Mouse (Mus musculus): ENCODE data around the gene Gbe1. TPM values are rescaled to one million over a fixed set of nuclear protein-coding genes. Genes with fewer than 3 reads are reported as not detected.

Gene Gbe1
- polyA plus RNA-seq, 1 experiment = 3.4 TPM

DNA sequence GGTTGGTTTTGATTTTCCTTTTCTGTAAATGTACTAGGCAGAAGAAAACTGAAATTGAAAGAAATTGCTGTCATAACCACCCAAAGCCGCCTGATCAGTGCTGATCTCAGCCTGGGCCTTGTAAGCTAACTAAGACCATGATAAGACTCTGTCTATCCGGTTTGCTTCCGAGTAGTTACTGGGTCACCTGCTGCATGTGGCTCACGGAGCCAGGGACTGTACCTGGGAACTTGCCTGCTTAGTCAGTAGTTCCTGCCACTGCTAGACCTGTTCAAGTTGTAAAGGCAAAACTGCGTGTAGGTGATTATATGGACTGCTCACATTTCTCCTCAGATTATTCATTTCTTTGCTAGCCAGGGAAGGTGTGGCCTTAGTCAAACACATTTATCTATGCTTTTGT lies 21.1 kb downstream of the Gbe1 start:
- TF ChIP-seq POLR2A (IDR thresholded peaks at IDR 0.05; ENCODE audit: control insufficient read depth, low read depth, low read length) = no peak
- no peak for TF ChIP-seq CTCF (IDR thresholded peaks at IDR 0.05; ENCODE audit: control insufficient read depth, insufficient read depth, insufficient replicate concordance, low read depth, low read length)
- no peak overlapping the region for H3K27ac ChIP-seq (ENCODE audit: control insufficient read depth, insufficient read depth, low read depth, low read length)
- H3K4me1 ChIP-seq (ENCODE audit: control insufficient read depth, insufficient read depth, low read length) = no peaks in the 10 kb centered on the region
- H3K27me3 ChIP-seq (ENCODE audit: control insufficient read depth, insufficient read depth, low read length) = no peaks in the 10 kb centered on the region
- no peak overlapping the region for H3K4me3 ChIP-seq (ENCODE audit: control insufficient read depth, low read depth, low read length)
- no peaks in the 10 kb centered on the region for H3K36me3 ChIP-seq (ENCODE audit: control insufficient read depth, insufficient read depth, low read length)

DNA sequence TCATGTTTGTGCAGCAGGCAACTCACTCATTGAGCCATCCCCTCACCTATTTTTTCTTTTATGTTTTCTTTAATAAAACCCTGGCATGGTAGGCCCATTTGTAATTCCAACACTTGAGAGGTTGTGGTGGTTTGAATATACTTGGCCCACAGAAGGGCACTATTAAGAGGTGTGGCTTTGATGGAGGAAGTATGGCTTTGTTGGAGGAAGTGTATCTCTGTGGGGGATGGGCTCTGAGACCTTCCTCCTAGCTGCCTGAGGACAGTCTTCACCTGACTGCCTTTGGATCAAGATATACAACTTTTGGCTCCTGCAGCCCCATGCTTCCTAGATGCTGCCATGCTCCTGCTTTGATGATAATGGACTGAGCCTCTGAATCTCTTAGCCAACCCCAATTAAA lies 21.7 kb downstream of the Gbe1 start:
- H3K27ac ChIP-seq (ENCODE audit: control insufficient read depth, insufficient read depth, low read depth, low read length) = no peak overlapping the region
- no peaks in the 10 kb centered on the region for H3K27me3 ChIP-seq (ENCODE audit: control insufficient read depth, insufficient read depth, low read length)
- H3K4me3 ChIP-seq (ENCODE audit: control insufficient read depth, low read depth, low read length) = no peak overlapping the region
- no peaks in the 10 kb centered on the region for H3K4me1 ChIP-seq (ENCODE audit: control insufficient read depth, insufficient read depth, low read length)
- TF ChIP-seq CTCF (IDR thresholded peaks at IDR 0.05; ENCODE audit: control insufficient read depth, insufficient read depth, insufficient replicate concordance, low read depth, low read length) (no peak), POLR2A (IDR thresholded peaks at IDR 0.05; ENCODE audit: control insufficient read depth, low read depth, low read length) (no peak)
- no peaks in the 10 kb centered on the region for H3K36me3 ChIP-seq (ENCODE audit: control insufficient read depth, insufficient read depth, low read length)

DNA sequence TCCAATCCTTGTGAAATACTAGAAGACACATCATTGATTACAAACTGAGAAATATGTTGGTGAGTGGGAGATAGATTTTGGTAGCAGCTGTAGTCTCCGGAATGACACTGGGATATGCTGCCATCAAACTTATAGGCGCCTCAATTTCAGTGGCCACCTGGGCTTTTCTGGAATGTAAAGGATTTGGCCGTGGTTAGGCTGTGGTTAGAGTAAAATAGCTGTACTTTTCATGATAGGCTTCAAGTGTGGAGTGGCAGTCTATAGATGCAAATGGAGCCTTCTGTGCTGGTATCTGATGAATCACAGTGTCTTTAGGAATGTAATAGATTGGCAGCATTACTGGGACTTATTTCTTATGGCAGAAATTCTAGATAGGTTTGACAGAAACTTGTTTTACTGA lies 23.9 kb downstream of the Gbe1 start:
- no peak overlapping the region for H3K27ac ChIP-seq (ENCODE audit: control insufficient read depth, insufficient read depth, low read depth, low read length)
- H3K4me1 ChIP-seq (ENCODE audit: control insufficient read depth, insufficient read depth, low read length) = peaks cover 3% of the 10 kb centered on the region
- no peak overlapping the region for H3K4me3 ChIP-seq (ENCODE audit: control insufficient read depth, low read depth, low read length)
- no peak for TF ChIP-seq POLR2A (IDR thresholded peaks at IDR 0.05; ENCODE audit: control insufficient read depth, low read depth, low read length)
- TF ChIP-seq CTCF (IDR thresholded peaks at IDR 0.05; ENCODE audit: control insufficient read depth, insufficient read depth, insufficient replicate concordance, low read depth, low read length) = no peak
- H3K36me3 ChIP-seq (ENCODE audit: control insufficient read depth, insufficient read depth, low read length) = no peaks in the 10 kb centered on the region
- no peaks in the 10 kb centered on the region for H3K27me3 ChIP-seq (ENCODE audit: control insufficient read depth, insufficient read depth, low read length)

DNA sequence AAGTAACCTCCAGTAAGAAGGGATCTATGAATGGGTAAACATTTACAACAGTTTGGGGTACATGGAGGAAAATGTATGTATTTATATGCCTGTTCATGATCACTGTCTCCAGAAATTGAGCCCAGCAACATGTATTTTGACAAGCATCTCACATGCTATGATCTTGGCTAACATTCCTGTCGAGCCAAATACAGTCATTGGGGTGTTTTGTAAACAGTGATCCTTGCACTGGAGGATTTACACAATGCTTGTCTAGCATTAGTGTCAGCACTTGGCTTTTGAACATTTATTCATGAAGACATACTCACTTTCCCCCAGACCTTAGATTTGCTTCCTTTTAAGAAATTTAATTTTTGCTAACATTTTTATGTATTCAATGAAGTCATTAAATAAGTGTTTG lies 30.7 kb downstream of the Gbe1 start:
- Histone ChIP-seq H3K4me3 (ENCODE audit: control insufficient read depth, low read depth, low read length) (no peak overlapping the region), H3K36me3 (ENCODE audit: control insufficient read depth, insufficient read depth, low read length) (no peaks in the 10 kb centered on the region), H3K4me1 (ENCODE audit: control insufficient read depth, insufficient read depth, low read length) (peaks cover 3% of the 10 kb centered on the region), H3K27ac (ENCODE audit: control insufficient read depth, insufficient read depth, low read depth, low read length) (no peak overlapping the region), H3K27me3 (ENCODE audit: control insufficient read depth, insufficient read depth, low read length) (no peaks in the 10 kb centered on the region)
- TF ChIP-seq CTCF (IDR thresholded peaks at IDR 0.05; ENCODE audit: control insufficient read depth, insufficient read depth, insufficient replicate concordance, low read depth, low read length) (no peak), POLR2A (IDR thresholded peaks at IDR 0.05; ENCODE audit: control insufficient read depth, low read depth, low read length) (no peak)

DNA sequence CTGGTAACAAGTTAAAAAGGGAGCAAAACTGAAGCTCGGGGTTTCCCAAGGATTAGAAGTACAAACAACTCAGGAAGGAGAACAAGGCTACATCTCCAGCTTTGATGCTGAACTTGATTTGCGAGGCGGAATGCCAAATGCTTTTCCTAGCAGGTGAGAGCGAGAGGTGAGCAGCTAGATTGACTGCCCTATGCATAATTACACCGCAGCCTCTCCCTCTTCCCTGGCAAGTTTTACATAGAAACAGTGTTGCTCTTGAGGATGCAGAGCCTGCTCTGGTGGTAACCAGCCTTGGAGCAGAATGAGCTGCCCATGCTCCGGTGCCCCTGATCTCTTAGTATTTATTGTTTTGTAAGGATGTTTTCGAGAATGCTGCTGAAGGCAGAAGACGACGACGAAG lies 31.9 kb downstream of the Gbe1 start:
- Histone ChIP-seq H3K4me1 (ENCODE audit: control insufficient read depth, insufficient read depth, low read length) (peaks cover 3% of the 10 kb centered on the region), H3K27me3 (ENCODE audit: control insufficient read depth, insufficient read depth, low read length) (no peaks in the 10 kb centered on the region), H3K4me3 (ENCODE audit: control insufficient read depth, low read depth, low read length) (no peak overlapping the region), H3K27ac (ENCODE audit: control insufficient read depth, insufficient read depth, low read depth, low read length) (no peak overlapping the region), H3K36me3 (ENCODE audit: control insufficient read depth, insufficient read depth, low read length) (no peaks in the 10 kb centered on the region)
- no peak for TF ChIP-seq CTCF (IDR thresholded peaks at IDR 0.05; ENCODE audit: control insufficient read depth, insufficient read depth, insufficient replicate concordance, low read depth, low read length)
- no peak for TF ChIP-seq POLR2A (IDR thresholded peaks at IDR 0.05; ENCODE audit: control insufficient read depth, low read depth, low read length)

DNA sequence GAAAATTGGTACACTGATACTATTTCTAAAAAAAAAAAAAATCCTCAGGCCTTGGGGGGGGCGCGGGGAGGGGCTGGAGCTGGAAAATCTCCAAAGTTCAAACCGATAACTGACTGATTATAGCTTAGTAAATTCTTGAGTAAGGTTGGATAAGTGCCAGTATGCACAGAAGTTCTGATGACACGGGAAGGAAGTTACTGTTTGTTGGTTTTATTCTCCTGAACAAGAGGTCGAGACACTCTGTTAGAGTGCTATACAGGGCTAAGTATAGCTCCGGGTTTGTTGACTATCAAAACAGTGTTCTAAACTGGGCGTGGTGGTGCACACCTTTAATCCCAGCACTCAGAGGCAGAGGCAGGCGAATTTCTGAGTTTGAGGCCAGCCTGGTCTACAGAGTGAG lies 36.3 kb downstream of the Gbe1 start:
- Histone ChIP-seq H3K4me1 (ENCODE audit: control insufficient read depth, insufficient read depth, low read length) (no peaks in the 10 kb centered on the region; the same call in none of the 2 replicates), H3K36me3 (ENCODE audit: control insufficient read depth, insufficient read depth, low read length) (no peaks in the 10 kb centered on the region), H3K27ac (ENCODE audit: control insufficient read depth, insufficient read depth, low read depth, low read length) (no peak overlapping the region), H3K4me3 (ENCODE audit: control insufficient read depth, low read depth, low read length) (no peak overlapping the region), H3K27me3 (ENCODE audit: control insufficient read depth, insufficient read depth, low read length) (no peaks in the 10 kb centered on the region)
- TF ChIP-seq POLR2A (IDR thresholded peaks at IDR 0.05; ENCODE audit: control insufficient read depth, low read depth, low read length) = no peak
- no peak for TF ChIP-seq CTCF (IDR thresholded peaks at IDR 0.05; ENCODE audit: control insufficient read depth, insufficient read depth, insufficient replicate concordance, low read depth, low read length)

DNA sequence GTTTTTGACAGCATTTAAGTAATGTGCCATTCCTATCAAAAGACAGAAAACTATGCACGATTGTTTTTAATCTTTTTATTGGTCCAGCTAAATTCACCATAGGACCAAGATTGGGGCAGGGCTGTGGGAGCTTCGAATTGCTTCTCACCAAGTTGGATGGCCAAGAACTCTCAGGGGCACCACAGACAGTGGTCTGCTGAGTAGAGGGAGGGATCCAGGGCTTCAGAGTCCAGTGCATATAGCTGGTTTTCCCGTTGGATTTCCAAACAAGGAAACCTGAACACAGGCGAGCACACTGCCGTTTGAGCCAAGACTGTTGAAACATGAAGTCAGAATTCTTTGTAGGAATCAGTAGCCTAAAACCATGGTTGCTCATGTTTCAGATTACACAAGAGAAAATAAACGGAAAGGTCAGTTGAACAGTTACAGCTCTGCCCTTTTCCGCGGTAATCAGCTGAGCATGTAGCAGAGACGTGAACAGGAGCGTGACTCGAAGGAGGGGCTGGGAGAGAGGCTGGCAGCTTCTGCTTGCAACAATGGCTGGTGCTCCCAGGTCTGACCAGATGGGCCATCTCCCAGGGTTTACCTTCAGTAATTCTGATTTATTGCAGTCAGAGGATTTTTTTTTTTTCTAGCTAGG lies 38.0 kb downstream of the Gbe1 start:
- no peaks in the 10 kb centered on the region; the same call in none of the 2 replicates for H3K4me1 ChIP-seq (ENCODE audit: control insufficient read depth, insufficient read depth, low read length)
- TF ChIP-seq CTCF (IDR thresholded peaks at IDR 0.05; ENCODE audit: control insufficient read depth, insufficient read depth, insufficient replicate concordance, low read depth, low read length) (no peak), POLR2A (IDR thresholded peaks at IDR 0.05; ENCODE audit: control insufficient read depth, low read depth, low read length) (no peak)
- H3K27ac ChIP-seq (ENCODE audit: control insufficient read depth, insufficient read depth, low read depth, low read length) = 0 out of 2 replicates have a peak overlapping the region, but pooled peaks have one; percentile 21
- no peaks in the 10 kb centered on the region for H3K27me3 ChIP-seq (ENCODE audit: control insufficient read depth, insufficient read depth, low read length)
- no peak overlapping the region for H3K4me3 ChIP-seq (ENCODE audit: control insufficient read depth, low read depth, low read length)
- no peaks in the 10 kb centered on the region for H3K36me3 ChIP-seq (ENCODE audit: control insufficient read depth, insufficient read depth, low read length)
